Mouse (Mus musculus): Measurements from ENCODE around the gene Wipi1.

DNA sequence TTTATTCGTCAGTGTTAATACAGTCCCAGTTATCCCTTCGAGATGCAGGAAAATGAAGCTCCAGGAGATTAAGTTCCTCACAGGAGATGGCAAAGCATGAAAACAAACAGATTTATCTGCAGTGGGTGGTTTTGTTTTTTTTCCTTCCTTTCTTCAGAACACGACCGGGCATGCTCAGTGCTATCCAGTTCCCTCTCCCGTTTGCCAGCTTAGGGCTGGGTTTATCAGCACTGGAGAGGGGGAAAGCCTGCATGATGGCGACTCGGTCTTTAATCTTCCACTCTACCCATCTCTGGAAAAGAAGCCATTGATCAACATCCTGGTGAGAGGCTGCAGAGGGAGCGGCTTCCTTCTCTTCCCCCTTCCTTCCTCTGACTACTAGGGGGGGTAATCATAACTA, 37.4 kb upstream of the Wipi1 start, which contains the start of gene Prkar1a:
- TF ChIP-seq EP300 (IDR thresholded peaks at IDR 0.05; ENCODE audit: low read depth) (no peak), CTCF (IDR thresholded peaks at IDR 0.05; ENCODE audit: low read depth) (no peak)
